Mouse (Mus musculus): ENCODE data around the gene Focad. TPM values are rescaled to one million over a fixed set of nuclear protein-coding genes. Genes with fewer than 3 reads are reported as not detected.

Gene Focad
- total RNA-seq, 2 experiments from 2014 or later: 19.7 to 26.3 TPM

DNA sequence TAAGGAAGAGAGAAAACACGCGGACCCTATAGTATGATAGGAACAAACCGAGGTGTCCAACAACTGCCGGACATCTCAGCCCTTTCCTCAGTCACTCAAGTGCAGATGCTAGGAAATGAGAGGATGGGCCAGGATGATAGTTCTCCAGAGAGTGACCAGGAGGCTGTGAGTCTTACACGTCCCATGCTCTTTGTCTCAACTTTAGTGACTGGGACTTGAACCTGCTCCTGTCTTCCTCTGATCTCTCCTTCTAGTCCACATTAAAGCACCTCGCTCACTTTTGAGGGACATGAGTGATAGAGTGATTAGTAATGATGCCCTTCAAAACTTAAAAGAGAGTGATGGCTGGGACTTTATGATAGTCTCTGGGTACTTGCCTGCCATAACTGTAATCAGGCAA, 114.2 kb downstream of the Focad start:
- no peak for DNase-seq (ENCODE audit: low spot score in 2 of 2)

DNA sequence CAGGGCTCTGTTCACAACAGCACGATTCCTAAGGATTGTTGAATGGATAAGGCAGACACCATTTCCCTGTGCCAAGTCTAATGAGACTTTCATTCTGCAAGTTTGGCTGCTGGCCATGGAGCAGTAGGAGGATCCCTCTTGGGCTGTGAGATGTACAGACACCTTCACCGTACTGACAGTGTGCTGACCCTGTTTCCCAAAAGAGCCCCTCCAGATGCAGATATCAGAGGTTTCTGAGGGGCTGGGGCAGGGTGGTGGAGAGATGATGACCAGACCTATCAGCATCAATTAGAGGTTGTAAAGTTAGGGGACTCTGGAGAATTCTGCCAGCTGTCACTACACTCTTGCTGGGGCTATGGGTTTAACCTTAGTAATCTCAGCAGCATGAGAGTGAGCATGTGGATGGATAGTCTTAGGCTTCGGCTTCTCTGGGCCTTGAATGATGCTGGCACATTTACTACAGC, 115.0 kb downstream of the Focad start:
- DNase-seq (ENCODE audit: low spot score in 2 of 2): no peak

DNA sequence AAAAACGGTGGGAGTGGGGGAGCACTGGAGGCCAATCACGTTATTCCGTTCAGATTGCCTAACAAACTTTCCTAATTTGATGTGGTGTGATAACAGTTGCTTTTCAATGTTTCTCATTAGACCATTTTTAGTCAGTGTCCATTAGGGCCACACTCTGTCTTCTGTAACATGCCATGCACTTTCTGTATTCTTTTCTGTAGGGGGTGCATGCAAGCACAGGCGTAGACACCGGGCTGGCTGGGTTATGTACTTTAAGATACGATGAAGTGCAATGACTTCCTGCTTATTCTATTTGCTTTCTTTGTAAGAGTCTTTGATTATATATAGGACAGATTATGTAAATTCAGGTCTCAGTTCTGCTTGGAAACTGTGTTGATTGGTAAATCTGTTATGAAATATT, 116.2 kb downstream of the Focad start:
- DNase-seq (ENCODE audit: low spot score in 2 of 2): no peak

DNA sequence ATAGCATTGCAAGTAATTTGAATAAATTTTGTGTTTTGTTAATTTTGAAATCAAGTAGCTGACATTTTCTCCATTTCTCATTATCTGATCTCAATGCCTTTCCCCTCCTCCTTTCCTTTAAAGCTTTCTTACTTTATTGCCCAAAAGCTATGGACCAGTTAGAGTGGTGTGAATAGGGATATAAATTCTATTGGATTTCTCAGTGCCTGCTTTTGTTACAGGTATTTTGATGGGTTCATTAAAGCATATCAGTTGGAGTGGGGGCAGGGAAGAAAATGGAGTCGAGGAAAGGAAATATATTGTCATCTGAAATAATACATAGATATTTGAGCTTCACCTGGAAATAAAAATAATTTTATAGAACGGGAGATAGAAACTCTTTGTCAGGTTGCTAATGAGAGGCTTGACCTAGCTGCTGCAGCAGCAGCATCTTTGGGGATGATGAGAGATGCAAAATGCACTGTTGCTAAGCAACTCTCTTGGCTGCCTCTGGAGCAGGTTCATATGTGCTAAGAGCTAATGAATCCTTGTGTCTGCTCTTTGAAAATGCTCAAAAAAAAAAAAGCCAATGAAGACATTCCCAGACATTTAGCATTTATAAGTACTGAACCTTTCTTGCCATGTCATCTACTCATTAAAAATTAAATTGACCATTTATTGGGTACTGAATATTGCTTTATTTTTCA, 116.9 kb downstream of the Focad start:
- DNase-seq (ENCODE audit: low spot score in 2 of 2): no peak

DNA sequence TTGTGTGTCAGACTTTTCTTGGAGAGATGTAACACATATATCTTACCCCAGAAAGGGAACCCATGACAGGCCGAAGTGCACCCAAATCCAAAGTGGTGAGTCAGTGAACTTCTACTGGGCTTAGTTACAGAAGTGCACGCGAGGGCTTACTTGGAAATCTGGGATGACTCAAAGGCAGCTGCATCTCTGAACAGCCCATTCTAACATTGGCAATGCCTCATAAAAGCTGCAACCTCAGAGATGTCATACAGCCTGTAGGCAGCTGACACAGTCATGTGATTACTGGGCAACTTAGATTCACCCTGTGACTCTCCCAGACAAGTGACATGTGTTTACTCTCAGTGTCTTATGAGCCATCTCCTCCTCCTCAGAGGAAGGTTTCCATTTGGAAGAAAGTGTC, 119.5 kb downstream of the Focad start:
- no peak for DNase-seq (ENCODE audit: low spot score in 2 of 2)

DNA sequence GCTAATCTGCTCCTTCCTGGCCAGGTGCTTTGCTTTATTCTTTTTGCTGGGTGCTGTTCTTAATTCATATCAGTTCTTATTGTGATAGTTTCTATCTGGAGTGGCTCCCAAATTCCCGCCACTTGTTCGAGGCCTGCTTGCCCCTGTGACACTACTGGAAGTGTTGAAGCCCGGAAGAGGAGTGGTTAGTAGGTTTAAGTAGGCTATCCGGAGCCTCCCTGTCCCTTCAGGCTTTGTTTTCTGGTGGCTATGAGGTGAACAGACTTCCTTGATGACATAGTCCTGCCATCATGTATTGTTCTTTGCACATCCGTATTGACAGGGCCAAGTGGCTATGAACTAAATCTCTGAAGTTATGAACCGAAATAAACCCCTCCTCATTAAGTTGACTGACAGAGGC, 123.9 kb downstream of the Focad start:
- no peak for DNase-seq (ENCODE audit: low spot score in 2 of 2)

DNA sequence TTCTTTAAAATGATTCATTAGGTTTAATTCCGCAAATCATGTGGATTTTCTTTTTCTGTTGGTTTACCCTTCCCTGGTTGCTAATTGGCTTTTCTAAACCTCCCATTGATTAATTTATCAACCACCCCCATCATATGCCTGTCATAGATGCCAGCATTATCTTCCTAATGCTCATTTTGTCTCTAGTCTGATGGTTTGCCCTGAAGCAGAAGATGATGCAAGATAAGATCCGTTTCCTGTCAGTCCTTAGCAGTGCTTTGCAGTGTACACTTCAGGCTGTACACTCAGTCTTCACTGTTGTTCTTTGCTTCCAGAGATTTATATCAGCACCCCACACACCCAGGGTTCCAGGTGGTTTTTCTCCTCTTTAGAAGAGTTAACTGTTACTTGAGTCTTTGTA, 124.4 kb downstream of the Focad start:
- DNase-seq (ENCODE audit: low spot score in 2 of 2): no peak

DNA sequence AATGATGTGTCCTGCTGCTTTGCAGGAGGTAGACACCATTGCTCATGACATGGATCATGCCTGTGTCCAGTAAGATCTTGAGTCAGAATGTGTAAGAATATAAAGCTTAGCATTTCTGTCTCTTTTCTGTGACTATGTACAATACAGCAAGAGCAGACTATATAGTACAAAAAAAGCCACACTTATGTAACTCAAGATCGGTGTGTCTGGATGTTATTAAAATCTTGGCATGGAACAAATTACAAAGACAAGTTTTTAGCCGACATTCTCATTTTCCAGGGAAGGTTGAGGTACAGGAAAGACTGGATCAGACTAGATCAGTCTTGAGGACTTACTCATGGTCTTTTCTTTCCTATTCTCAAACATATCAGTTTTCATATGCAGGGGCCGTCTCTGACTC, 136.9 kb downstream of the Focad start:
- no peak for DNase-seq (ENCODE audit: low spot score in 2 of 2)

DNA sequence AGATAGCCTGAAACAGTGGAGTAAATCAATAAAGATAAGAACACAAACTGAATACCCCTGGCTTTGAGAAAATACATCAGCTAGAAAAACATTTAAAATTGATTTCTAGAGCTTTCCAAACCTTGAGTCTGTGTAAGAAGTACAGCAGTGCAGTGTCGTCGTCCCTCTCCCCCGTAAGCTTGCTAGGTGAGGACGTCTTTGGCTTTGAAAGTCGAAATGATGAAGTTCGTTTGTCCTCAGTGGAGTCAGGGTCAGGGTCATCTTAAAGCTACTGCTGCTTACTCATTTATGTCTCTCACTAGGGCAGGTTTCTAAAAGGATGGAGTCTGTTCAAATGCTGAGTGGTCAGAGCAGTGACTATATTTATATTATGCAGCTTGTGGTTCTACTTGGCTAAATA, 141.5 kb downstream of the Focad start:
- DNase-seq (ENCODE audit: low spot score in 2 of 2): no peak

DNA sequence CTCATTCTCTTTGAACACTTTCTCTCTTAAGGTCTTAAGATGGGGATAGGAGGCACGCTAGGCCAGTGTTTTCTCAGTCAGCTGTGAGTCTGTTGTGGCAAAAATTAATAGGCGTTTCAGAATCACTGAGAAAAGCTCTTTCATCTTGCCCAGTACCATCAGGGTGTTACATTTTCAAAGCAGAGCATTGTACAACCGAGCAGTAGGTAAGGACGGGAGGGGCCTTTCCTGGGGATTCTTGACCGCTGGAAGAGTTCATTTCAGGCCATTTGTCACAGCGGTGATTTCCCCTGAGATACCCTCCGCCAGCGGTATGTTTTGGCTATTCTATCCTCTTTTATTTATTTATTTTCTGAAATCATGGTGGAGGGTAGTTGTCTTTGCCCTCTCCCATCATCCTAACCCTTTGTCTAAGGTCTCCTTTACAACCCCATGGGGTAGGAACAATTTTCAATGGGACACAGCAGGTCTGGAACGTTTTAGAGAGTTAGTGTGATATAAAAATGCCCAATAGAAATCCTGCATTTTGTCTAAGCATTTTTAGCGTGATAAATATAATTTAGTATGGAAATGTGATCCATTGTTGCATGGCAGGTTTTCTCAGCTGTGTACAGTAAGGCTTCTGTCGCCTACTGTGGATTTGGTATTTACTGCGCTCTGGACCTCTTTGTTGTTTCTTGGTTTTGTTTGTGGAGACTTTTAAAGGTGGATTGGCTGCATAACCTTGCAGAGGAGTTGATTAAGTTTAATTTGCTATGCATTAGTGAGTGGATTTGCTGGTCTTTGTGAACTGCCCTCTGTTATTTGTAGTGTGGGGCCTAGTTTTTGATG, 142.7 kb downstream of the Focad start:
- no peak for DNase-seq (ENCODE audit: low spot score in 2 of 2)

DNA sequence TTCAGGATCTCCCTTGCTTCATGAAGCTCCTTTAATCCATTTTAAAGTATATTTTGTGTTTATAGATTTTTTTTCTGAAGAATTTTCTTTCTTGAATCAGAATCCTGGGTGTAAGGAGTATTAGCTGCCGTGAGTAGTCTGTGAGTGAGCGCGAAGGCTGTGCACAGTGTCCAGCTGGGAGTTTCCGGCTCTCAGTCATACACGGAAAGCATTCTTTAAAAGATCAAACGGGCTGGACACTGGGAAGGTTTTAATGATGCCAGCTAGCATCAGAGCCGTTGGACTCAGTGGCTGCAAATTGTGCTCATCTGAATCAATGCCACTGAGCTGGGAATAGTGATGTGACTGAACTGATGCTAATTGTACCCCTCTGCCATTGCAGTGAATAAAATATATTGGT, 143.9 kb downstream of the Focad start:
- peak in 1 of 2 experiments; percentile 6 for DNase-seq (ENCODE audit: low spot score in 2 of 2)

DNA sequence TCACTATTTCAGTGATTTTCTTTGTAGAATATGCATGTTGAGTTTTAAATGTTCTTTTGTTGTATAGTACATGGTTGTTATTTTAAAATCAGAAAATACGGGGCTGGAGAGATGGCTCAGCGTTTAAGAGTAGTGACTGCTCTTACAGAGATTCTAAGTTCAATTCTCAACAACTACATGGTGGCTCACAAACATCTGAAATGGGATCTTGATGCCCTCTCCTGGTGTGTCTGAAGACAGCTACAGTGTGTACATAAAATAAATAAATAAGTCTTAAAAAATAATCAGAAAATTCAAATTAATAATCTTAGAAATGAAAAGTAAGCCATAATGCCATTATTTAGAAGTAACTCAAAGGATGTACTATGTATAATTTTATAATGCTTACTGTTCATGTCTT, 149.4 kb downstream of the Focad start:
- DNase-seq (ENCODE audit: low spot score in 2 of 2): no peak

DNA sequence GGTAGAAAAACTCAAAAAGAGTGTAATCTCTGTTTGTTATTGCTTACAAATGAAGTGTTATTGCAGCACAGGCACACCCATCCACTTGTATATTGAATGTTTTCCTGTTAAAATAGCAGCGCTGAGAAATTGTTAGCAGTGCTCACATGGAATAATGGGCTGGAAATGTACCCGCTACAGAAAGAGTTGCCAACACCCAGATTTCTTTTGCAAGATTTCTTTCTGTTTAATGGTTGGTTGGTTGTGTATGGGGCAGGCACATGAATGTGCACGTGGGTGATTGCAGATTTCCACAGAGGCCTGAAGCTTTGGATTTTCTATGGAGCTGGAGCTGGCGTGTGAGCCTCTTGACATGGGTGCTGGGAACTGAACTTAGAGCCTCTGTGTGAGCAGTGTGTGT, 151.1 kb downstream of the Focad start:
- DNase-seq (ENCODE audit: low spot score in 2 of 2): no peak

DNA sequence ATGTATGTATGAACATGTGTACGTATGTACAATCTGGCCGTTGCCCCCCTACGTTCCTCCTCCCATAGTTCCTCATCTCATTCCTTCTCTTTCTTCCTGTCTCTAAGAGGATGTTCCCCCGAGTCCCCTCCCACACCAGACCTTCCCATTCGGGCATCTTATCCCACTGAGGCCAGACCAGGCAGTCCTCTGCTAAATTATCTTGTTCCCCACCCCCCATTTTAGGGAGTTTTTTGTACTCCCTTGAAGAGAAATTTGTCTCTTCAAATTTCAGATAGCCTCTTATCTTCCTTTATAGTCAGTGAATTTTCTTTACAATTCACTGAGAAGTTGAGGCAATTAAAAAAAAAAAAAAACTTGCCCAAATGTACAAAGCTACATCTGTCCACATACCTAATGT, 166.9 kb downstream of the Focad start:
- DNase-seq (ENCODE audit: low spot score in 2 of 2): no peak

DNA sequence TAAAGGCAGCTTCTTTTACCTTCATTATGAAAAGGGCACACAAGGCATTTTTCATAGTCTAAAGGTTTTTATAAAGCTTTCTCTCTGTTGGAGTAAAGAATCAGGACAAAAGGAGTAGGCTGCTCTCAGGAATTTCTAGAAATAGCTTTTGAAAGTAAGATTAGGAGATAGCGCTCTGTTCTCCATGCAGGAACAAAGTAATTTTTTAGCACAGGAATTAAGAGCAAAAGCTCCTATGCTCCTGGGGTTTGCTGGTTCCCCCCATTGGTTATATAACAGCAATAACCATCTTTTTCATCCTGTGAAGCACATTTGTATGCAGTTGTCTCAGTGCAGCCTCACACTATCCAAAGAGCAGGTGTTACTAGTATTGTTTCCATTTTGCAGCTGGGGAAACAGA, 170.1 kb downstream of the Focad start:
- no peak for DNase-seq (ENCODE audit: low spot score in 2 of 2)

DNA sequence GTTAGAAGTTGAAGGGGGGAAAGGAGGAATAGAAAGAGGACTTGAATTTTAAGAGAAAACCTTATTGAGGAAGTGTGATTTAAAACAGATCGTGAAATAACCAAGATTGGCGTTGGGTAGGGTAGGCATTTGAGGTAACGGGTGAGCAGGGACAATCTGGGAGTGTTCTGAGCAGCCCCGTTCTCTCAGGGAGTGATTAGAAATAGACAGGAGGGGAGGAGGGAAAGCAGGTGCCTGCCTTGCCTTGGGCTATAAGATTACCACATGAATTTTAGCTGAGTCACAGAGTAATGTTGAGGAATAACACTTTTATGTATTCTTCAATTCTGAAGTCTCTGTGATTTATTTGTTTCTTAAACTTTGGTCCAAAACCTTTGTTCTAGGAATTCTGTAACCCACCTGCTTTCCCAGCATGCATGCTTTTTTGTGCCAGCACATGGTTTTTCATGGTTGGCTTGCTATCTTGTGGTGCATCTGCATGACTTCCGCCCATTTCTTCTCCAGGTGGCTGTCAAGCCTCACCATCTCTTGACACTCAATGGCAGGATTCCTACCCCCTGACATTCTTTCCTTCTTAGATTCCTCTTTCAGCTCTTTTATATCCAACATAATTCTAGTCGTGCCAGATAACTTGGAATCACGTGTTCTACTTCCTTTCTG, 176.1 kb downstream of the Focad start:
- no peak for DNase-seq (ENCODE audit: low spot score in 2 of 2)

DNA sequence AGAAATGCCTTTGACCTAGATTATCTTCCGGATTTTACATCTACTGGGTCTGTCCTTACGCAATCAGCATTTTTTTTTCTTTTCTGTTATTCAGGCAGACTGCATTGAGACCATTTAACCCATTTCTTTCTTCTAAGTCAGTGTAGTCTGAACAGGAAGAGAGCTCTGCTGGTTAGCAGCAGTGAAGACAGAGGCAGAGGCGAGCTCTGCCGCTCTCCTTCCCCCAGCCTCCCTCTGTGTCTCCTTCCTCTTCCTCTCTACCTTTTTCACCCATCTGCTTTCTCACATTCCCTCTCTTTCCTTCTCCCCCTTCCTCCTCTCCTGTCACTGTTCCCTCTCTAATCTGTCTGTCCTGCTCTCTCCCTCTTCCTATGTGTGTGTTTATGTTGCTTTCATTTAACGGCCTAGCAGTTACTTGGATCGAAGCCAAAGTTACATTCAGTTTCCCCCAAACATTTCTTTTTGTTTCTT, 181.2 kb downstream of the Focad start:
- DNase-seq (ENCODE audit: low spot score in 2 of 2): no peak

DNA sequence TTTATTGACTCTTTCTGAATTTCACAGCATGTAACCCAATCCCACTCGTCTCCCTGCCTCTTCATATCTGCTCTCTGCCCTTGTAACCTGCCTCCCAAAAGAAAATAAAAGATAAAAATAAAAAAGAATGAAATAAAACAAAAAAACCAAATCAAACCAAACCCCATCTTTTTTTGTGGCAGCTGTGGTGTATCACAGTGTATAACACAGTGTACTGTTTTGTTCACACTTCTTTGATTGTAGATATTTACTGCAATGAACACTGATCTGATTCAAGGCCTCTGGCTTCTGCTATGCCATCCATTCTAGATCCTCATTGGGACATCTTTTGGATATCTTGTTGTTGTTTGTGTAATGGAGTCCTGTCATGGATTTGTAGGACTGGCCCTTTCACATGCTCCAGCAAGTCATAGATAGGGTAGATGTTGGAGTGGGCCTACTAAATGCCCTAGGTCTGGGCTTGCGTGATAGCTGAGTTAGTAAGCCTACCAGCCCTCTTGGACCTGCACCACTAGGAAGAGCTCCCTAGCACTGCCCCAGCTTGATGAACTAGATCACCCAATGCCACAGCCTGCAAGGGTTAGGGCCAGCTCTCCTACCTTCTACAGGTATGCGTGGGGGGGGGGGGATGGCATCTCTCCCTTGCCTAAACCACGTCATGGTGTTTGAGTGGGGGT, 181.8 kb downstream of the Focad start:
- DNase-seq (ENCODE audit: low spot score in 2 of 2): no peak

DNA sequence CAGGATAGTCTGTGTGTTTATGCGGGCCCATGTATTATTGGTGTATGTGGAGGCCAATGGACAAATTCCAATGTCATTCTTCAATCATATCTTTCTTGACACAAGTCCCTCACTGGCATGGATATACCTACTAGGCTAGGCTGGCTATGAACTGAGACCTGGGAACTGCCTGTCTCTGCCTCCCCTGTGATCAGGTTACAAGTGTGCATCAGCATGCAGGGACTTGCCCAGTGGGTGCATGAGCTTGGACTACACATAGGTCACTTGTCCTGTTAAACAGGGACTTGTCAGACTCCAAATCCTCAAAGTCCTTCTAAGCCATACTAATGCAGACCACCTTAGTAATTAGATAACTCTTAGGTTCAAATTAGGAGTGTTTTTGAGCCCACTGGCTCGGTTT, 184.1 kb downstream of the Focad start:
- no peak for DNase-seq (ENCODE audit: low spot score in 2 of 2)

DNA sequence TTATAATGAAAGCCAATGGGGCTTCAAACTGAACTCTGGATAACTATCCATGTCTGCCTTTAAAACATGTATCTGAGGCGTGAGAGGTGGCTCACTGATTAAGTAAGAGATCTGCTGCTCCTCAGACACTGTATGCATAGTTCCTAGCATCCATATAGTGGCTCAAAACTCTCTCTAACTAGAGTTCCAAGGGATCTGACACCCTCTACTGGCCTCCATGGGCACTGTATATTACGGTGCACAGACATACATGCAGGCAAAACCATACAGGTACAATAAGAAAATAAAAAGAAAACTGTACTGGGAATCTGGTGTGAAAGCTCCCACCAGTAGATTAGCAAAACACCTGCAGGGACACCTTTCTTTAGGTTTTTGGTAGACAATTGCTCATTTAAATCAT, 186.1 kb downstream of the Focad start:
- DNase-seq (ENCODE audit: low spot score in 2 of 2): no peak

DNA sequence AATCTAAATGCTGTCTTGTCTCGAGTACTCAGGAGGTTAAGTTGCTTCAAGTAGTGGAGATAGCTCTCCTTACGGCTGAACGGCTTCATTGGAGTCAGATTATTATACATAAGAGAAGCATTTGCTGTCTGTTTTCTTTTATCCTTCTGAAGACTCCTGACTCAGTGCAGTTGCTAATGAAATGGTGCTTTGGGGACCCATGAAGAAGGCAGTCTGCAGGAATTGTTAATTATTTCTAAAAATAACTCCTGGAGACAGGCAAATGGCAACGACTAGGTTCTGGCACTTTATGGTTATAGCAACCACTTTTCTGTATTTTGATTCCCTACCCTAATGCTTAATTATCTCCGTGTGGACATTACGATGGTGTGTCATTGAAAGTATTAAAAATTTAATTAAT, 201.1 kb downstream of the Focad start:
- no peak for DNase-seq (ENCODE audit: low spot score in 2 of 2)
